Comparison of ENCODE assay signal across 8 mouse cellular contexts in genomic region chr9:118926688-118927321, GRCm38 (mm10). TPM values are rescaled to one million over a fixed set of nuclear protein-coding genes. Genes with fewer than 3 reads are reported as not detected.
A peak's percentile ranks its signal among the peaks of the same experiment; 100 is the strongest.
DNase-seq lines count a peak whose midpoint lies in the region; ATAC-seq and TF ChIP-seq lines count a peak whose summit lies in the region.

No protein-coding gene starts in this region.

- TF ChIP-seq CTCF in E14TG2a.4 (conservative IDR thresholded peaks at IDR 0.05; ENCODE audit: low read length): no peak
- no peak for TF ChIP-seq CTCF in lung, embryonic 14.5 days (IDR thresholded peaks at IDR 0.05; ENCODE audit: low read depth)

- peak; percentile 6; the same call in 1 of the 2 replicates for ATAC-seq in lung, embryonic 14.5 days (ENCODE audit: insufficient read depth)
- no peak for ATAC-seq in inflammation-experienced regulatory T-cells, adult 6 months

- peaks cover 74% of the 10 kb centered on the region for H3K27me3 ChIP-seq in E14TG2a.4 (ENCODE audit: insufficient read depth, low read length)
- peaks cover 36% of the 10 kb centered on the region for H3K27me3 ChIP-seq in forebrain, embryonic 10.5 days (ENCODE audit: poor library complexity, severe bottlenecking)
- H3K27me3 ChIP-seq in lung, embryonic 14.5 days (ENCODE audit: insufficient read depth, low read length): no peaks in the 10 kb centered on the region

- H3K4me1 ChIP-seq in E14TG2a.4 (replicated peaks; ENCODE audit: low read depth, low read length): peaks cover 32% of the 10 kb centered on the region
- H3K4me1 ChIP-seq in forebrain, embryonic 10.5 days: peaks cover 57% of the 10 kb centered on the region
- peaks cover 27% of the 10 kb centered on the region for H3K4me1 ChIP-seq in lung, embryonic 14.5 days (ENCODE audit: insufficient read depth)

- peak overlapping the region; percentile 99 for H3K4me2 ChIP-seq in lung, embryonic 14.5 days

- WGBS in forebrain, embryonic 10.5 days: 9% methylated on average over 68 of the region's 68 CpGs
- WGBS in lung, embryonic 14.5 days: 3% methylated on average over 45 of the region's 68 CpGs

- no peaks in the 10 kb centered on the region for H3K9me3 ChIP-seq in E14TG2a.4 (ENCODE audit: low read length)
- H3K9me3 ChIP-seq in forebrain, embryonic 10.5 days: no peaks in the 10 kb centered on the region
- H3K9me3 ChIP-seq in lung, embryonic 14.5 days (ENCODE audit: low read depth, low read length): no peaks in the 10 kb centered on the region

- peak; percentile 74 for DNase-seq in adrenal gland, postnatal 10 days
- no peak for DNase-seq in forebrain, embryonic 10.5 days (ENCODE audit: extremely low spot score, low spot score)
- peak; percentile 54 for DNase-seq in heart, postnatal 4 days
- DNase-seq in layer of hippocampus, adult 9-11 months: peak; percentile 77
- DNase-seq in lung, embryonic 14.5 days: peak; percentile 38
- DNase-seq in ovary, postnatal 36 days (ENCODE audit: low spot score): peak; percentile 65

- H3K9ac ChIP-seq in lung, embryonic 14.5 days: peak overlapping the region; percentile 90

- no peaks in the 10 kb centered on the region for H3K36me3 ChIP-seq in E14TG2a.4 (ENCODE audit: insufficient read depth, low read length)
- H3K36me3 ChIP-seq in forebrain, embryonic 10.5 days (replicated peaks): no peaks in the 10 kb centered on the region; the same call in 1 of the 2 replicates
- no peaks in the 10 kb centered on the region for H3K36me3 ChIP-seq in lung, embryonic 14.5 days (ENCODE audit: insufficient read depth)

- H3K27ac ChIP-seq in forebrain, embryonic 10.5 days: peak overlapping the region; percentile 91
- H3K27ac ChIP-seq in lung, embryonic 14.5 days (ENCODE audit: low read depth): peak overlapping the region; percentile 90

- H3K4me3 ChIP-seq in E14TG2a.4 (replicated peaks; ENCODE audit: low read length): peak overlapping the region; percentile 80
- peak overlapping the region; percentile 83 for H3K4me3 ChIP-seq in forebrain, embryonic 10.5 days
- peak overlapping the region; percentile 78 for H3K4me3 ChIP-seq in lung, embryonic 14.5 days (ENCODE audit: low read depth, low read length)

RNA-seq across cellular contexts. Expression of gene Ctdspl, which starts 0.6 kb away (rescaled TPM):
- 10 to 100 TPM; 28.8 to 30.7 TPM for total RNA-seq in adrenal gland, postnatal 10 days (2021)
- 7.2 and 7.3 TPM in 2 replicates for polyA plus RNA-seq in forebrain, embryonic 10.5 days (2016; fragmentation: Nextera tagmentation; extraction: Ambion mirVana)
- 10 to 100 TPM; 18.4 to 20.2 TPM for total RNA-seq in heart, postnatal 4 days (2021)
- polyA plus RNA-seq in lung, embryonic 14.5 days (2014; fragmentation: Nextera tagmentation; extraction: Ambion mirVana): 20.1 and 22.9 TPM in 2 replicates
- 1 to 10 TPM; 1.0 to 1.3 (median 1.3) TPM for polyA plus RNA-seq in inflammation-experienced regulatory T-cells, adult 6 months (2017; shearing (Covaris generic))
